Mouse (Mus musculus) limb, embryonic 11.5 days (tissue): ENCODE data around the gene Rbms3. TPM values are rescaled to one million over a fixed set of nuclear protein-coding genes. Genes with fewer than 3 reads are reported as not detected.

Experiments
- ATAC-seq: fragments of 200-750 bp; cut with Nextera tagmentation; 2 replicates; pipeline ENCODE4 v1.8.0; 2017; ENCODE audit warnings: low read depth; ENCODE audit not compliant: insufficient number of reproducible peaks, low FRiP score, low TSS enrichment
- DNase-seq: peaks from one replicate; pipeline ENCODE4 v3.0.0-alpha.2; 2015; ENCODE audit warnings: low spot score
- H3K27ac ChIP-seq: fragments of 300-500 bp; sonication (generic); replicated peaks from 2 replicates; pipeline ENCODE4 v1.5.1; 2014; ENCODE audit warnings: low read depth, mild to moderate bottlenecking, low read length
- H3K27me3 ChIP-seq: fragments of 300-500 bp; sonication (generic); 2 replicates; pipeline ENCODE4 v1.6.1; 2014; ENCODE audit warnings: mild to moderate bottlenecking, low read length, mixed read lengths; ENCODE audit not compliant: control insufficient read depth, insufficient read depth
- H3K36me3 ChIP-seq: fragments of 300-500 bp; sonication (generic); 2 replicates; pipeline ENCODE4 v1.6.1; 2014; ENCODE audit warnings: mild to moderate bottlenecking, low read length, moderate library complexity, mixed read lengths; ENCODE audit not compliant: control insufficient read depth, insufficient read depth
- H3K4me1 ChIP-seq: fragments of 300-500 bp; sonication (generic); 2 replicates; pipeline ENCODE4 v1.6.1; 2014; ENCODE audit warnings: low read length, mixed read lengths; ENCODE audit not compliant: control insufficient read depth, insufficient read depth
- H3K4me2 ChIP-seq: fragments of 300-500 bp; sonication (generic); 2 replicates; pipeline ENCODE4 v1.6.1; 2014; ENCODE audit warnings: low read depth, mild to moderate bottlenecking, moderate library complexity; ENCODE audit not compliant: severe bottlenecking
- H3K4me3 ChIP-seq: fragments of 300-500 bp; sonication (generic); 2 replicates; pipeline ENCODE4 v1.5.1; 2014; ENCODE audit warnings: low read depth, low read length
- H3K9ac ChIP-seq: fragments of 300-500 bp; sonication (generic); 2 replicates; pipeline ENCODE4 v1.6.1; 2014; ENCODE audit warnings: mild to moderate bottlenecking, low read length
- H3K9me3 ChIP-seq: fragments of 300-500 bp; sonication (generic); 2 replicates; pipeline ENCODE4 v1.6.1; 2016; ENCODE audit warnings: low read length; ENCODE audit not compliant: control insufficient read depth
- WGBS: fragments of 180-500 bp; shearing (Covaris S2); extraction: QIAGEN DNeasy Blood & Tissue Kit; methylation state at CpG from one replicate; pipeline ENCODE4 v1.1.7; 2014; 5-methylcytosine and 5-hydroxymethylcytosine counted together
- polyA plus RNA-seq: library from polyadenylated mRNA; unstranded; fragments of >200 nt; fragmentation: Nextera tagmentation; extraction: Ambion mirVana; gene quantifications from 2 replicates; pipeline ENCODE4 v1.2.1, GENCODE M21; 2014

Gene Rbms3
- polyA plus RNA-seq, 1 experiment from 2014 or later = 51.9 TPM

DNA sequence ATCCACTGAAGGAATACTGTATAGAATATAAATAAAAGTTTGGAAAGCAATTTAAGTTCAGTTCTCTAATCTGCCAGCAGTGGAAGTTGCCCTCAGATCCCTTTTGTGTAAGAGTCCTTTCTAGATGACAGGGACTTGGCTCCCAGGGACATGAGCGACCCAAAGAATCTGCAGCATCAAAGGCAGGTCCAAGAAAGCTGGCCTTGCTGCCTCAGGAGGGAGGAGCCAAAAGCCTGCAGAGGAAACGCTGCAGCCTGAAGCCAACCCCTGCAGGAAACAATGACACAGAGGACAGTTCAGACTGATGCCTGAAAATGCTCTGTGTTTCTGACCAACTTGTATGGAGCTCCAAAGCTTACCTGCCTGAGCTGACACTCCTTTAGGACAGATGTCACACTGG lies 656.1 kb downstream of the Rbms3 start:
- DNase-seq (no peak), ATAC-seq (no peak)
- H3K4me2 ChIP-seq = no peak overlapping the region; the same call in 1 of the 2 replicates
- H3K4me1 ChIP-seq = no peaks in the 10 kb centered on the region
- no peak overlapping the region for H3K4me3 ChIP-seq
- H3K36me3 ChIP-seq = no peaks in the 10 kb centered on the region
- no peak overlapping the region for H3K9ac ChIP-seq
- H3K27me3 ChIP-seq = no peaks in the 10 kb centered on the region
- H3K9me3 ChIP-seq = no peaks in the 10 kb centered on the region
- no peak overlapping the region for H3K27ac ChIP-seq
- WGBS = 34% methylated on average over 2 of the region's 2 CpGs

DNA sequence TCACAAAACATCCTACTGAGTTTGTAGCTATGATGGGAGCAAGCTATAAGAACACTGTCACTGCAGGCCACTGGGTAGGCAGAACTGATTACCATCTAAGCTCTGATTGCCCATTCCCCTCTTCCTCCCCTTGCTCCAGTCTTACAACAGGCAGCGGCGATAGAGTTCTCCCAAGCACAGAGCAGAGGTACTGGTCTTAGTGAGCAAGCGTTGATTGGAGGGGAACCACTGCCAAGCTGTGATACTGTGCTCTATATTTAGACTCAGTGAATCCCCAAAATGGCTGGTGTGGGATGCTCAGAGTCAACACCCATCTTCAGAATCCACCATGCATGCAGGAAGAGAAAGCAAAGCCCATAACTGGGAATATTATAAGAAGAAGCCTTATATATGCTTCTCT lies 662.4 kb downstream of the Rbms3 start:
- ATAC-seq = no peak
- DNase-seq = no peak
- Histone ChIP-seq H3K36me3 (no peaks in the 10 kb centered on the region), H3K27ac (no peak overlapping the region), H3K27me3 (no peaks in the 10 kb centered on the region), H3K4me3 (no peak overlapping the region), H3K4me2 (no peak overlapping the region), H3K4me1 (peaks cover 14% of the 10 kb centered on the region), H3K9ac (no peak overlapping the region), H3K9me3 (no peaks in the 10 kb centered on the region)
- 86% methylated on average over 3 of the region's 3 CpGs for WGBS

DNA sequence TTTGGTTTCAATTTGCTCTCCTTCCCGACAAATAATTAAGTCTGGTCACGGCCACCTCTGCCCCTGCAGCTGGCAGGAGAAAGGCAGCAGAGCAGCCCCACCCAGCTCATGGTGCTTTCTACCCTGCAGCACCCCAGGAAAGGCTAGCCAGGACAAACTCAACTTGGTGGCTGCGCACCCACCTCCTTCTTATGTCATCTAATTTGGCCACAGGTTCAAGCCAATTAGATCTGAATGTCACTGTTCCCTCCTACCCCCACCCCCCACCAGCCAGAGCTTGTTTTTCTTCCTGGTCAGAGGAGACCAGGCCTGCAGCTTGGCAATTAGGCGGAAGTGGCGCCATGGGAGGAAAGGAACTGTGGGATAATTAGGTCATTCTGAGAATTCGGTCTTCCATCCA lies 664.0 kb downstream of the Rbms3 start:
- H3K36me3 ChIP-seq = peaks cover 2% of the 10 kb centered on the region; the same call in 1 of the 2 replicates
- ATAC-seq (no peak), DNase-seq (peak; percentile 65)
- peaks cover 3% of the 10 kb centered on the region; the same call in 1 of the 2 replicates for H3K9me3 ChIP-seq
- H3K27ac ChIP-seq = peak overlapping the region; percentile 65; the same call in 1 of the 2 replicates
- WGBS = 19% methylated on average over 6 of the region's 6 CpGs
- H3K4me3 ChIP-seq = no peak overlapping the region
- peaks cover 14% of the 10 kb centered on the region for H3K4me1 ChIP-seq
- H3K4me2 ChIP-seq = peak overlapping the region; percentile 20; the same call in 1 of the 2 replicates
- no peak overlapping the region for H3K9ac ChIP-seq
- H3K27me3 ChIP-seq = no peaks in the 10 kb centered on the region

GRCm38 (mm10) chr9:116956156-116956555 lies 673.6 kb downstream of the Rbms3 start:
- no peak for DNase-seq
- Histone ChIP-seq H3K9ac (no peak overlapping the region), H3K4me3 (no peak overlapping the region), H3K4me1 (peaks cover 4% of the 10 kb centered on the region; the same call in 1 of the 2 replicates), H3K36me3 (peaks cover 2% of the 10 kb centered on the region; the same call in 1 of the 2 replicates), H3K27me3 (no peaks in the 10 kb centered on the region), H3K27ac (no peak overlapping the region), H3K9me3 (peaks cover 3% of the 10 kb centered on the region; the same call in 1 of the 2 replicates), H3K4me2 (no peak overlapping the region)
- WGBS = 90% methylated on average over 2 of the region's 2 CpGs
- ATAC-seq = no peak

DNA sequence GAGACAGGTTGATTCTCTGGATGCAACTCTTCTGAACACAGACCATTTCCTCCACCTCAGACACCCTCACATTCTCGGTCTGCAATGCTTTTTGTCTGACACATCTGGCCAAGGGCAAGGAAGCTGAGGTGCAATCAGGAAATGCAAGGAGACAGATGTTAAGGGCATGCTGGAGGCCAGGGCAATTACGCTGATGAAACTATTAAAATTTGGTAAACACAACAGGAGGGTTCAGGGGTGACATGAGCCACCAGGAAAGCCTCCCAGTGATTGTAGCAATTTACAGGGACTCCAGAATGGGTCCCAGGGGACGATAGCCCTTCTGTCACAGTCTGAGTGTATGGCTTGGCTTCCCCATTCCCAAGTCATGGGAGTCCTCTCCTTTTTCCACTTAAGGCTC lies 681.5 kb downstream of the Rbms3 start:
- Histone ChIP-seq H3K27me3 (no peaks in the 10 kb centered on the region), H3K4me3 (no peak overlapping the region), H3K4me1 (peaks cover 22% of the 10 kb centered on the region), H3K9me3 (no peaks in the 10 kb centered on the region), H3K4me2 (no peak overlapping the region), H3K9ac (no peak overlapping the region), H3K27ac (no peak overlapping the region), H3K36me3 (no peaks in the 10 kb centered on the region)
- DNase-seq = peak; percentile 35
- ATAC-seq = no peak
- 13% methylated on average over 3 of the region's 3 CpGs for WGBS

- Histone ChIP-seq H3K9me3 (no peaks in the 10 kb centered on the region), H3K4me2 (no peak overlapping the region), H3K27ac (no peak overlapping the region), H3K4me1 (peaks cover 22% of the 10 kb centered on the region), H3K27me3 (no peaks in the 10 kb centered on the region), H3K36me3 (no peaks in the 10 kb centered on the region), H3K4me3 (no peak overlapping the region), H3K9ac (no peak overlapping the region)
- WGBS = 57% methylated on average over 4 of the region's 4 CpGs
- DNase-seq (no peak), ATAC-seq (no peak)
Measured at GRCm38 (mm10) chr9:116947369-116947768, 682.3 kb downstream of the Rbms3 start.

DNA sequence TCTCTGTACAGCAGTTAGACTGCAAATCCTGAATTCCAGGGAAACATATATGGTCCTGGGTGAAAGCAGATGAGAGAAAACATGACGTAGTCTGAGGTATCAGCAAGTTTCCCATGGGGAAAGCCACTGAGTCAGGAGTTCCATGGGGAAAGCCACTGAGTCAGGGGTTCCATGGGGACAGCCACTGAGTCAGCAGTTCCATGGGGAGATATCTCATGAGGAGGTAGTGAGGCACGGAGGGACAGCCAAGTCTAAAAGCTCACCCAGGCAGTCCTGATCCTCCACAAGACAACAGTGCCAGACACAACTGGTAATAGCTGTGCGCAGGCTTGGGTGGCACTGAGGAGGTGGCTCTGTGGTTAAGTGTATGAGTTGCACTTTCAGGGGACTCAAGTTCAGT lies 682.9 kb downstream of the Rbms3 start:
- H3K4me3 ChIP-seq = no peak overlapping the region
- H3K9ac ChIP-seq = no peak overlapping the region
- H3K27ac ChIP-seq = no peak overlapping the region
- DNase-seq (no peak), ATAC-seq (no peak)
- H3K4me1 ChIP-seq = peaks cover 22% of the 10 kb centered on the region
- no peaks in the 10 kb centered on the region for H3K36me3 ChIP-seq
- H3K4me2 ChIP-seq = no peak overlapping the region
- H3K27me3 ChIP-seq = no peaks in the 10 kb centered on the region
- WGBS = 96% methylated on average over 3 of the region's 3 CpGs
- H3K9me3 ChIP-seq = no peaks in the 10 kb centered on the region

GRCm38 (mm10) chr9:116945689-116946088 lies 684.0 kb downstream of the Rbms3 start:
- 69% methylated on average over 9 of the region's 9 CpGs for whole genome bisulfite sequencing
- Histone ChIP-seq H3K27me3 (no peaks in the 10 kb centered on the region), H3K9ac (no peak overlapping the region), H3K36me3 (no peaks in the 10 kb centered on the region), H3K4me1 (peaks cover 22% of the 10 kb centered on the region), H3K4me3 (no peak overlapping the region), H3K4me2 (no peak overlapping the region), H3K27ac (no peak overlapping the region), H3K9me3 (no peaks in the 10 kb centered on the region)
- ATAC-seq (no peak), DNase-seq (no peak)

DNA sequence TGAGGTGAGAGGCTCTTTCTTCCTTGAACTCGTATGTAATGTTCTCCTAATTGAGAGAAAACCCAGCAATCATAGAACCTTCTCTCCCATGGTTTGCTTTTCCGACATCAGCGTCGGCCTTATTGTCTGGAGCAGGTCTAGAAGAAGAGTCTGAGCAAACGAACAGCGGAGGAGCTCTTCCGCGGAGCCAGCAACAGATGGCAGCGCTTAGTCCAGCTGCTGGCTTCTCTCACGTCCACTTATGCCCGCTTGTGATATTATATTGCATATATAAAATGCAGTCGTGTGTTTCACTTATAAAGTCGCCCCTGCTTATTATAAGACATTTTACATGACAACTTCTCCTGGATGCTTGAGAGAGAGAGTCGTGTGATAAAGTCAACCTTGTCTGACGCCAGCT lies 685.8 kb downstream of the Rbms3 start:
- H3K9ac ChIP-seq = no peak overlapping the region
- H3K9me3 ChIP-seq = no peaks in the 10 kb centered on the region
- H3K4me1 ChIP-seq = peaks cover 22% of the 10 kb centered on the region
- ATAC-seq (no peak), DNase-seq (no peak)
- WGBS = 71% methylated on average over 15 of the region's 15 CpGs
- no peak overlapping the region for H3K4me3 ChIP-seq
- H3K27ac ChIP-seq = 0 out of 2 replicates have a peak overlapping the region, but pooled peaks have one; percentile 39
- no peaks in the 10 kb centered on the region for H3K36me3 ChIP-seq
- H3K4me2 ChIP-seq = no peak overlapping the region
- no peaks in the 10 kb centered on the region for H3K27me3 ChIP-seq
